Mouse (Mus musculus): Measurements from ENCODE around the gene Med29. TPM values are rescaled to one million over a fixed set of nuclear protein-coding genes. Genes with fewer than 3 reads are reported as not detected.

Gene Med29
- total RNA-seq, 2 experiments from 2014 or later, result 22.1 to 28.3 TPM

GRCm38 (mm10) chr7:28386462-28386861 lies 6.0 kb downstream of the Med29 start:
- intact Hi-C loops (cut with DNase I), result loop anchor here (1.0 kb wide), 1 partner anchor 13 kb away; no protein-coding TSS in a partner anchor
- Histone ChIP-seq H3K27ac (peak overlapping the region; percentile 81), H3K4me3 (no peak overlapping the region)
- TF ChIP-seq CTCF (IDR thresholded peaks at IDR 0.05), result peak; percentile 83
- peak; percentile 93 for DNase-seq

GRCm38 (mm10) chr7:28386007-28386406 lies 6.5 kb downstream of the Med29 start:
- peak overlapping the region; percentile 81 for H3K27ac ChIP-seq
- TF ChIP-seq CTCF (IDR thresholded peaks at IDR 0.05), result no peak
- intact Hi-C loops (cut with DNase I), result loop anchor here (1.0 kb wide), 1 partner anchor 13 kb away; no protein-coding TSS in a partner anchor
- DNase-seq, result peak; percentile 56
- H3K4me3 ChIP-seq, result no peak overlapping the region

GRCm38 (mm10) chr7:28385196-28385595 lies 7.3 kb downstream of the Med29 start:
- no peak overlapping the region for H3K4me3 ChIP-seq
- peak overlapping the region; percentile 81 for H3K27ac ChIP-seq
- TF ChIP-seq CTCF (IDR thresholded peaks at IDR 0.05), result no peak
- no peak for DNase-seq
- intact Hi-C loops (cut with DNase I), result no loop called here

DNA sequence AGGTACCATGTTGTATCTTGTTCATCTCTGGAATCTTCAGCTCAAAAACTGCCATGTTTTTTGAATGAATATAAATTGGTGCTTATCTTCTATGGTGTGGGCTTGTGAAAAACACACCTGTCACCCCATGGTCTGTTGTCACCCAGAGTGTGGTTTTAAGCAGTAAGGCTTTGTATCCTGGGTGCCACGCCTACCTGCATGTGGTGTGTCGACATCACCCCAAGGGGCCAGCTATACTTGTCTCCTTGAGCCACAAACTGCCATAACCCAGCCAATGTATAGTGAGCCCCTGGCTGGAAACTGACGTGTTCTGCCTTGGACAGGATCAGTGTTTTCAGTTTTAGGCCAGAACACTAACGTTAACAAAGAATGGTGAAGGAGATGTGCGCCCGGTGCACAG lies 8.3 kb downstream of the Med29 start:
- no peak for TF ChIP-seq CTCF (IDR thresholded peaks at IDR 0.05)
- DNase-seq, result no peak
- Histone ChIP-seq H3K27ac (peak overlapping the region; percentile 94), H3K4me3 (no peak overlapping the region)
- intact Hi-C loops (cut with DNase I), result no loop called here

DNA sequence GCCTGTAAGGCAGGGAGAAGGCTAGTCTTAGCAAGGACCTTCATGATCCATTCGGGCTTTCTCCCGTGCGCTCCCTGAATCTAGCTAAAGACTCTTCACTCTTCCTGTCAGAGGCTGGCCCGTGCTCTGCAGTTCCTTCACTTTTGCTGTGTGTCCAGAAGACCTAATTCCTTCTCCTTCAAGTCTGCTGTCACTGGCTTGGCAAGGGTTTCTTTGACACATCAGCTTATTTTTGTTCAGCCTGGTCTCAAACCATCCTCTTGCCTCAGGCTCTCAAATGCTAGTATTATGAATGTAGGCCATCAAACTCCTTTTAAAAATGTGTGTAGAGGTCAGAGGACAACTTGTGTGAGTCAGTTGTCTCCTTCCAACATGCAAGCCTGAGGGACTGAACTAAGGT lies 8.9 kb downstream of the Med29 start:
- no peak overlapping the region for H3K4me3 ChIP-seq
- H3K27ac ChIP-seq, result peak overlapping the region; percentile 94
- no peak for TF ChIP-seq CTCF (IDR thresholded peaks at IDR 0.05)
- intact Hi-C loops (cut with DNase I), result no loop called here
- DNase-seq, result no peak

GRCm38 (mm10) chr7:28382981-28383396 lies 9.5 kb downstream of the Med29 start:
- DNase-seq, result peak; percentile 66
- peak overlapping the region; percentile 94 for H3K27ac ChIP-seq
- no peak for TF ChIP-seq CTCF (IDR thresholded peaks at IDR 0.05)
- intact Hi-C loops (cut with DNase I), result no loop called here
- peak overlapping the region; percentile 91 for H3K4me3 ChIP-seq

DNA sequence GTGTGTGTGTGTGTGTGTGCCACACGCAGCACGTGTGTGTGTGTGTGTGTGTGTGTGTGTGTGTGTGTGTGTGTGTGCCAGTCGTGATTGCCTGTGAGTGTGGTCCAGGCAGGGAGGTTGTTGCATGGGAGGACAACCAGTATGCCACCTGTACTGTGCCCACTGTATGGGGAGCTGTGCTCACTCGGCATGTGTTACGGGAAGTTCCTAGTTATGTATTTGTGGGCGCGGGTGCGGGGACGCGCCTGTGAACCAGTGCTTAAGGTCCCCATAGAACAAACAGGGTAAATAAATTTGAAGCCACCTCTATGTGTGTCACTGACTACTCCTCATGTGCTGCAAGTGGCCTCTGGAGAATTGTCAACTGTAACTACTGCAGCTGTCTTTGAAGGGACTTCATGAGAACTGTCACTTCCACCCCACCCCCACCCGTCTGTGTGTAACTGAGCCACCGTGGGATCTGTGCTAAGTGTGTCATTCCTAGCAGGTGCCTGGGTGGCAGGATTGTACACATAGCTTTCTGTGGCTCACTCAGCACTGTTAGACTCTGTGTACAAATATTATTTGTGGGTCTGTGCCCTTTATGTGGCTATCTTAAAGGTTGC lies 10.1 kb downstream of the Med29 start:
- H3K27ac ChIP-seq, result peak overlapping the region; percentile 94
- peak overlapping the region; percentile 91 for H3K4me3 ChIP-seq
- no peak for TF ChIP-seq CTCF (IDR thresholded peaks at IDR 0.05)
- intact Hi-C loops (cut with DNase I), result no loop called here
- no peak for DNase-seq

DNA sequence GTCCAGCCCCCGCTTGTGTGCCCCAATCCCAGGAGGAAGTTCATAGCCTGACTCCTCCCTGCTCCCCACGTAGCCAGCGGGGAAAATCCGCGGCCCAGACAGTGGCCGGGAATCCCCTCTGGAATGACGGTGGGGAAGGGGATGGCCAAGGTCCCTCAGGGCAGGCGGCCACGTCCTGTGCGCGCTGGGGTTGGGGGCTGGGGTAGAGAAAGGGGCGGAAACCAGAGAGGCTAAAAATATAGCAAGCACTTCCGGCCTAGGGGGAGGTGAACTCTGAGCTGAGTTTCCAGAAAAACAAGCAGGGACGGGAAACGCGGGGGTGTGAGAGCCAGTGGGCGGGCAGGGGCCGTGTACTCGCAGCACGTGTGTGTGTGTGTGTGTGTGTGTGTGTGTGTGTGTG lies 10.6 kb downstream of the Med29 start:
- H3K27ac ChIP-seq, result peak overlapping the region; percentile 94
- no peak for TF ChIP-seq CTCF (IDR thresholded peaks at IDR 0.05)
- intact Hi-C loops (cut with DNase I), result no loop called here

DNA sequence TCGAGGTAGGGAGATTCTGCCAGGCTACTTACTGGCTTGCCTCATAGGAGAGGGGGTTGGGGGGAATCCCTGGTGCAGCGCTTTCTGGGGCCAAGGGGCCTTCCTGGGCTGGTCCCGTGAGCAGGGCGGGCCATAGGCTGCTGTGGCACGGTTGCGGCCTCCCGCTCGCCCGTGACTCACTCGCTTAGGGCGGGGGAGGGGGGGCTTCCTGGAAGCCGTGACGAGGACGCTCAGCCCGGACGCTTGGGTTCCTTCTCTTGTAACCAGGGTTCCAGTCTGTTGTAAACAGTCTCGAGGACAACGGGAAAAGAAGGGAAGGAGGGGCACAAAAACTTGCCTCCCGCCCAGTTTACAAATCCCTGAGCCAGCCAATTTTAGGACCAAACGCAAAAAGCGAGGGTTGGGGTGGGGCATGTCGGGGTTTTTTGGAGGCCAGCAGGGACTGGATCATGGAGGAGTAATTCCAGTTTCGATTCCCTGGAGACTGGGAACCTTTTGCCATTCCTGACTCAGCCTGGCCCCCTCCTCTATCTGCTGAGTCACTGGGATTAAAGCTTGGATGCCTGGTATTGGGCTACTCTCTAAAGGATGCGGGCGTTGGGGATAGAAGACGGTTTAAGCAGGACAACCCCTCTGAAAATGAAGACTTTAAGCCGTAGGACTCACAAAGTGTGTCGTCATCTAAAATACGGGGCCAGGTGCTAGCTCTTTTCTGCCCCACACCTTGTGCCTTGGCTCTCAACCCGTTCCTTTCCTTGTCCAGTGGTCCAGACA lies 11.3 kb downstream of the Med29 start:
- peak overlapping the region; percentile 94 for H3K27ac ChIP-seq
- peak; percentile 90 for DNase-seq
- intact Hi-C loops (cut with DNase I), result no loop called here
- peak overlapping the region; percentile 91 for H3K4me3 ChIP-seq
- TF ChIP-seq CTCF (IDR thresholded peaks at IDR 0.05), result no peak

More for the DNA sequence above, 10.6 kb downstream of the Med29 start:
- peak; percentile 91 for DNase-seq
- peak overlapping the region; percentile 91 for H3K4me3 ChIP-seq

DNA sequence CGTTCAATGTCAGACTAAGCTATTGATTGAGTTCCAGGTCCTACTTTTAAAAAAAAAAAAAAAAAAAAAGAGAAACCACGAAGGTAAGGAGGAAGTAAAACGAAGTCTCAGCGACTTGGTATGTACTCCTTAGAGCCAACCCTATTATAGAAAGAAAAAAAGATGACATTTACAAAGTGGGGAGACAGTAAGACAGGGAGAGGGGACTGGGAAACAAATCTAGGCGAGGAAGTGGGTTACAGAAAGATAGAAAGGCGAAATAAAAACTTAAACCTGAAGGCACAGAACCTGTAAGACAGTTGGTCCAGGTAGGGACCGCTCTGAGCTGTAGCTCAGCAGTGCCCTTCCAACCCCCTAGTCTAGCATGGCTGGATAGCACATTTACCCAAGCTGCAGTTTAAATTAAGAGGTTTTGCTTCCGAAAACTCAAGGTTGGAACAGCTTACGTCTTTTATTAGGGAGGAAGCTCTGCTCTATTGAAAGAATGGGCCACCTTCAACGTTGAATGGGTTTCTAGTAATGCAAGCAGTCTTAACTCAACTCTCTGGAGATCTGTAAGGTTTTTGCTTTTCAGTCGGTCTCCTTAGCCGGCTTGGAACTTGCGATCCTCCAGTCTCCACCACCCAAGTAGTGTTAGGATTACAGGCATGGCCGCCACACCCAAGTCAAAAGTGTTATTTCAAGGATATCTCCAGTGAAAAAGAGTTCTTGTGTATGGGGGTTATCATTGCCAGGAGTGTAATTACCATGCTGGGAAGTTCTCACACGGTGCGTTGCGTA lies 12.1 kb downstream of the Med29 start, which contains the start of gene Zfp36:
Gene Zfp36 (minus strand): TSS at position 17 of the 780 bp plus-strand sequence.
- no peak for TF ChIP-seq CTCF (IDR thresholded peaks at IDR 0.05)
- DNase-seq, result no peak
- Histone ChIP-seq H3K27ac (peak within 1 kb of the TSS; percentile 94), H3K4me3 (peak within 1 kb of the TSS; percentile 91)
- intact Hi-C loops (cut with DNase I), result no loop called here

GRCm38 (mm10) chr7:28378769-28379651 lies 13.5 kb downstream of the Med29 start:
- DNase-seq, result peak; percentile 98
- no peak for TF ChIP-seq CTCF (IDR thresholded peaks at IDR 0.05)
- intact Hi-C loops (cut with DNase I), result no loop called here
- Histone ChIP-seq H3K4me3 (peak overlapping the region; percentile 91), H3K27ac (peak overlapping the region; percentile 94)
